Mouse (Mus musculus): ENCODE results near the gene Adgrf4.

DNA sequence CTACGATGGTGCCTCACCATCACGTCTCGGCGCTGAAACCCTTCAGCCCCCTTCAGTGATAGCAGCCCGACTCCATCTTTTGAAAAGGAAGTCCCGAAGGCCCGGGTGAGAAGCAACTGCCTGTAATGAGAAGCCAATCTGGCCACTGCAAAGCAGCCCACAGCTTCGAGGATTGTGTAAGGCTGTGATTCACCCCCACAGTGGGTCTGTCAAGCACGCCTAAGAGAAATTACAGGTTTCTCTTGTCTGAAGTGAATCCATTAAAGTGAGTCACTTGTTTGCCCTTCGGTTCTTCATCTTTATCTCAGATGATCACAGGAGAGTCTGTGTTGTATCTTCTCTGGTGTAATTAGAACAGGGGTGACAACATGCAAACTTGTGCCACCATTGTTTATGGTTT lies at the start of gene Adgrf4:
- TF ChIP-seq CTCF (IDR thresholded peaks at IDR 0.05; ENCODE audit: low read depth, low read length): no peak
- TF ChIP-seq EP300 (IDR thresholded peaks at IDR 0.05; ENCODE audit: insufficient read depth, low read depth, low read length): no peak

All from ES-Bruce4 (cell line).